Mouse (Mus musculus) neural tube, embryonic 12.5 days (tissue): ENCODE measurements around the gene Vmn1r19. TPM values are rescaled to one million over a fixed set of nuclear protein-coding genes. Genes with fewer than 3 reads are reported as not detected.
"Not testable (repeated sequence)": the region's sequence is repeated elsewhere in the genome, so short reads cannot be mapped to it uniquely, and the experiment has no call there.

Source experiments
- ATAC-seq: fragments of 200-750 bp; cut with Nextera tagmentation; 2 replicates; pipeline ENCODE4 v1.8.0; 2017; ENCODE audit warnings: low read depth, mild to moderate bottlenecking, moderate TSS enrichment, moderate library complexity; ENCODE audit not compliant: low FRiP score
- H3K27ac ChIP-seq: fragments of 300-500 bp; sonication (generic); 2 replicates; pipeline ENCODE4 v1.5.1; 2016
- H3K27me3 ChIP-seq: fragments of 300-500 bp; sonication (generic); replicated peaks from 2 replicates; pipeline ENCODE4 v1.6.1; 2016; ENCODE audit warnings: mild to moderate bottlenecking
- H3K36me3 ChIP-seq: fragments of 300-500 bp; sonication (generic); 2 replicates; pipeline ENCODE4 v1.6.1; 2016; ENCODE audit warnings: mild to moderate bottlenecking
- H3K4me1 ChIP-seq: fragments of 300-500 bp; sonication (generic); 2 replicates; pipeline ENCODE4 v1.6.1; 2016
- H3K4me2 ChIP-seq: fragments of 300-500 bp; sonication (generic); replicated peaks from 2 replicates; pipeline ENCODE4 v1.6.1; 2016; ENCODE audit warnings: mild to moderate bottlenecking
- H3K4me3 ChIP-seq: fragments of 300-500 bp; sonication (generic); 2 replicates; pipeline ENCODE4 v1.5.1; 2016
- H3K9ac ChIP-seq: fragments of 300-500 bp; sonication (generic); 2 replicates; pipeline ENCODE4 v1.6.1; 2016; ENCODE audit warnings: mild to moderate bottlenecking
- H3K9me3 ChIP-seq: fragments of 300-500 bp; sonication (generic); 2 replicates; pipeline ENCODE4 v1.6.1; 2016; ENCODE audit warnings: mild to moderate bottlenecking
- WGBS: fragments of 180-500 bp; shearing (Covaris S2); methylation state at CpG from one replicate; pipeline ENCODE4 v1.1.7; 2016; 5-methylcytosine and 5-hydroxymethylcytosine counted together
- polyA plus RNA-seq: library from polyadenylated mRNA; unstranded; fragments of >200 nt; fragmentation: Nextera tagmentation; extraction: Ambion mirVana; gene quantifications from 2 replicates; pipeline ENCODE4 v1.2.1, GENCODE M21; 2016

Vmn1r19 gene
- polyA plus RNA-seq, result not detected in 2 replicates

GRCm38 (mm10) chr6:57403480-57403879 is at the start of gene Vmn1r19:
TSS of gene Vmn1r19 (plus strand) at chr6:57403780.
- not testable (repeated sequence) for ATAC-seq
- 72% methylated on average over 3 of the region's 3 CpGs for WGBS

GRCm38 (mm10) chr6:57356864-57357263 is 46.7 kb upstream of the Vmn1r19 start:
- H3K4me2 ChIP-seq, result no peak overlapping the region

More at GRCm38 (mm10) chr6:57403480-57403879, at the start of gene Vmn1r19:
- H3K27ac ChIP-seq, H3K9me3 ChIP-seq, H3K36me3 ChIP-seq, H3K27me3 ChIP-seq, H3K4me1 ChIP-seq, H3K4me3 ChIP-seq, H3K4me2 ChIP-seq, H3K9ac ChIP-seq: not testable (repeated sequence)

GRCm38 (mm10) chr6:57363627-57364026 is 40.0 kb upstream of the Vmn1r19 start, which contains the start of gene Vmn1r17:
TSS of gene Vmn1r17 (minus strand) at chr6:57363727.
- Histone ChIP-seq H3K36me3 (no peaks in the 10 kb centered on the region), H3K4me2 (no peak within 1 kb of the TSS), H3K4me3 (no peak within 1 kb of the TSS), H3K9me3 (no peaks in the 10 kb centered on the region), H3K9ac (no peak within 1 kb of the TSS), H3K4me1 (no peaks in the 10 kb centered on the region), H3K27ac (no peak within 1 kb of the TSS), H3K27me3 (no peaks in the 10 kb centered on the region)
- WGBS, result 90% methylated on average over 1 of the region's 1 CpGs
- ATAC-seq, result no peak

More at GRCm38 (mm10) chr6:57356864-57357263, 46.7 kb upstream of the Vmn1r19 start:
- WGBS, result 86% methylated on average over 2 of the region's 2 CpGs
- no peak overlapping the region for H3K27ac ChIP-seq
- H3K36me3 ChIP-seq, result no peaks in the 10 kb centered on the region
- no peak for ATAC-seq
- no peak overlapping the region for H3K9ac ChIP-seq
- no peaks in the 10 kb centered on the region for H3K9me3 ChIP-seq
- H3K4me3 ChIP-seq, result no peak overlapping the region
- no peaks in the 10 kb centered on the region for H3K4me1 ChIP-seq
- H3K27me3 ChIP-seq, result no peaks in the 10 kb centered on the region

- H3K4me3 ChIP-seq, ATAC-seq, H3K4me1 ChIP-seq, H3K9me3 ChIP-seq, H3K27ac ChIP-seq, H3K27me3 ChIP-seq, H3K9ac ChIP-seq, H3K4me2 ChIP-seq, H3K36me3 ChIP-seq: not testable (repeated sequence)
- WGBS, result 90% methylated on average over 1 of the region's 1 CpGs
Observed at GRCm38 (mm10) chr6:57365866-57366265, 37.7 kb upstream of the Vmn1r19 start.

- Histone ChIP-seq H3K27ac (no peak overlapping the region), H3K9me3 (no peaks in the 10 kb centered on the region), H3K4me2 (no peak overlapping the region), H3K9ac (no peak overlapping the region), H3K27me3 (no peaks in the 10 kb centered on the region), H3K4me3 (no peak overlapping the region), H3K4me1 (no peaks in the 10 kb centered on the region), H3K36me3 (no peaks in the 10 kb centered on the region)
- no peak for ATAC-seq
- WGBS, result 86% methylated on average over 1 of the region's 1 CpGs
Observed at GRCm38 (mm10) chr6:57367496-57367895, 36.1 kb upstream of the Vmn1r19 start.

GRCm38 (mm10) chr6:57395683-57396082 is 7.9 kb upstream of the Vmn1r19 start, which contains the start of gene Vmn1r18:
TSS of gene Vmn1r18 (minus strand) at chr6:57395783.
- no peak within 1 kb of the TSS for H3K9ac ChIP-seq
- no peaks in the 10 kb centered on the region for H3K27me3 ChIP-seq
- H3K27ac ChIP-seq, result no peak within 1 kb of the TSS
- no peak for ATAC-seq
- H3K4me1 ChIP-seq, result no peaks in the 10 kb centered on the region
- H3K36me3 ChIP-seq, result no peaks in the 10 kb centered on the region
- no peaks in the 10 kb centered on the region for H3K9me3 ChIP-seq
- no peak within 1 kb of the TSS for H3K4me3 ChIP-seq
- H3K4me2 ChIP-seq, result no peak within 1 kb of the TSS

- 74% methylated on average over 1 of the region's 1 CpGs for WGBS
- ATAC-seq, result no peak
Observed at GRCm38 (mm10) chr6:57428630-57429029, 25.1 kb downstream of the Vmn1r19 start, which contains the start of gene Vmn1r20. TSS of gene Vmn1r20 (plus strand) at chr6:57428930.

GRCm38 (mm10) chr6:57431196-57431595 is 27.6 kb downstream of the Vmn1r19 start:
- no peak overlapping the region for H3K4me2 ChIP-seq
- ATAC-seq, result no peak
- H3K36me3 ChIP-seq, result no peaks in the 10 kb centered on the region
- no peak overlapping the region for H3K9ac ChIP-seq
- no peaks in the 10 kb centered on the region for H3K9me3 ChIP-seq
- H3K4me3 ChIP-seq, result no peak overlapping the region
- H3K4me1 ChIP-seq, result no peaks in the 10 kb centered on the region
- 91% methylated on average over 1 of the region's 1 CpGs for WGBS
- no peaks in the 10 kb centered on the region for H3K27me3 ChIP-seq
- no peak overlapping the region for H3K27ac ChIP-seq

More at GRCm38 (mm10) chr6:57428630-57429029, 25.1 kb downstream of the Vmn1r19 start, which contains the start of gene Vmn1r20:
- Histone ChIP-seq H3K4me1 (no peaks in the 10 kb centered on the region), H3K27ac (no peak within 1 kb of the TSS), H3K4me2 (no peak within 1 kb of the TSS), H3K9ac (no peak within 1 kb of the TSS), H3K9me3 (no peaks in the 10 kb centered on the region), H3K4me3 (no peak within 1 kb of the TSS), H3K27me3 (no peaks in the 10 kb centered on the region), H3K36me3 (no peaks in the 10 kb centered on the region)

Other genes with a start within 250 kb of the Vmn1r19 start
- gene Vmn1r12, start 246.9 kb upstream of the Vmn1r19 start, polyA plus RNA-seq, result not detected in 2 replicates
- gene Vmn1r13, start 200.5 kb upstream of the Vmn1r19 start, polyA plus RNA-seq, result not detected in 2 replicates
- not detected in 2 replicates for gene Vmn1r14, start 172.1 kb upstream of the Vmn1r19 start, polyA plus RNA-seq
- not detected in 2 replicates for gene Vmn1r15, start 145.8 kb upstream of the Vmn1r19 start, polyA plus RNA-seq
- gene Vmn1r16, start 74.3 kb upstream of the Vmn1r19 start, polyA plus RNA-seq, result not detected in 2 replicates
- gene Vmn1r17, start 40.1 kb upstream of the Vmn1r19 start, polyA plus RNA-seq, result not detected in 2 replicates
- not detected in 2 replicates for gene Vmn1r18, start 8.0 kb upstream of the Vmn1r19 start, polyA plus RNA-seq
- not detected in 2 replicates for gene Vmn1r20, start 25.1 kb downstream of the Vmn1r19 start, polyA plus RNA-seq
- 6.6 and 7.1 TPM in 2 replicates for gene Ppm1k, start 131.7 kb downstream of the Vmn1r19 start, polyA plus RNA-seq
- gene Herc6, start 177.2 kb downstream of the Vmn1r19 start, polyA plus RNA-seq, result 1.6 and 1.9 TPM in 2 replicates